Mouse (Mus musculus) intestine, postnatal 0 days (tissue): Measurements from ENCODE around the gene Fkbp1a. TPM values are rescaled to one million over a fixed set of nuclear protein-coding genes. Genes with fewer than 3 reads are reported as not detected.

Source experiments
- ATAC-seq: fragments of 200-750 bp; cut with Nextera tagmentation; 2 replicates; pipeline ENCODE4 v1.8.0; 2017; ENCODE audit warnings: mild to moderate bottlenecking, moderate TSS enrichment, moderate library complexity
- H3K27ac ChIP-seq: fragments of 300-500 bp; sonication (generic); 2 replicates; pipeline ENCODE4 v1.5.1; 2014; ENCODE audit warnings: mild to moderate bottlenecking, low read depth, low read length, moderate library complexity
- H3K27me3 ChIP-seq: fragments of 300-500 bp; sonication (generic); replicated peaks from 2 replicates; pipeline ENCODE4 v1.6.1; 2014; ENCODE audit warnings: low read length, mixed read lengths; ENCODE audit not compliant: control insufficient read depth, insufficient read depth
- H3K36me3 ChIP-seq: fragments of 300-500 bp; sonication (generic); 2 replicates; pipeline ENCODE4 v1.6.1; 2014; ENCODE audit warnings: mild to moderate bottlenecking, moderate library complexity; ENCODE audit not compliant: control insufficient read depth, insufficient read depth
- H3K4me1 ChIP-seq: fragments of 300-500 bp; sonication (generic); replicated peaks from 2 replicates; pipeline ENCODE4 v1.6.1; 2014; ENCODE audit warnings: antibody characterized with exemption, low read length, mixed read lengths; ENCODE audit not compliant: control insufficient read depth, insufficient read depth
- H3K4me2 ChIP-seq: fragments of 300-500 bp; sonication (generic); replicated peaks from 2 replicates; pipeline ENCODE4 v1.6.1; 2014; ENCODE audit warnings: low read depth, mild to moderate bottlenecking, moderate library complexity
- H3K4me3 ChIP-seq: fragments of 300-500 bp; sonication (generic); 2 replicates; pipeline ENCODE4 v1.5.1; 2014; ENCODE audit warnings: low read depth, low read length
- H3K9ac ChIP-seq: fragments of 300-500 bp; sonication (generic); 2 replicates; pipeline ENCODE4 v1.6.1; 2014; ENCODE audit warnings: mild to moderate bottlenecking, low read depth, low read length
- H3K9me3 ChIP-seq: fragments of 300-500 bp; sonication (generic); 2 replicates; pipeline ENCODE4 v1.6.1; 2016; ENCODE audit warnings: mixed run types; ENCODE audit not compliant: control insufficient read depth
- CTCF ChIP-seq: sonication (generic); IDR thresholded peaks from 2 replicates; pipeline ENCODE4 v1.5.1; 2016; ENCODE audit warnings: low read depth, mild to moderate bottlenecking, control low read depth, antibody characterized with exemption, moderate library complexity
- WGBS: fragments of 180-500 bp; shearing (Covaris S2); extraction: QIAGEN DNeasy Blood & Tissue Kit; methylation state at CpG from one replicate; pipeline ENCODE4 v1.1.7; 2014; 5-methylcytosine and 5-hydroxymethylcytosine counted together
- polyA plus RNA-seq: library from polyadenylated mRNA; unstranded; fragments of >200 nt; fragmentation: Nextera tagmentation; extraction: Ambion mirVana; gene quantifications from 2 replicates; pipeline ENCODE4 v1.2.1, GENCODE M21; 2015

Gene Fkbp1a
- polyA plus RNA-seq, 1 experiment from 2014 or later = 377 TPM

DNA sequence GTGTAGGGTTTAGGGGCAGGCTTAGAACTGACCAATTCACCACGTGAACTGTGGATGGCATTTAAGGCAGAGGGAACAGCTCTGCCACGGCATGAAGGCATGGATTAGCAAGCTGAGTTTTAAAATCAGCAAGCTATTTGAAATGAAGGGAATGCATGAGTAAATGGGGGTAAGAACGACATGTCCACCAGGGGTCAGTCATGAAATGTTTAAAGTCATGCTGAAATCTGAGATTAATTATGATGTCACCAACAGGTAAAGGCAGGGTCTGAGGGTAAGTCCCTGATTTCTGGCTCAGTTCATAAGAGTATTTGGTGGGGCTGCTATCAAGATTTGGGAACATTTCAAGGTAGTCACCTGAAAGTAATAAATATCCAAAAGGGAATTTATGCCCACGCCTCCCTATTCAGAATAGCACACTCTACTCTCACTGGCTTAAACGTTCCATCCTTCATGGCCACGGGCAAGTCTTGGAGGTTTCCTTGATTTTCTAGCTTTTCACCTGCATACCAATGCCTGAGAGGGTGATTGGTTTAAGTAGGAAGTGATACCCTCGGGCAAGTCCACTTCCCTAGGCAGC lies 32.9 kb downstream of the Fkbp1a start:
- Histone ChIP-seq H3K4me3 (peak overlapping the region; percentile 34), H3K36me3 (no peaks in the 10 kb centered on the region), H3K27me3 (no peaks in the 10 kb centered on the region), H3K27ac (peak overlapping the region; percentile 79; the same call in 1 of the 2 replicates), H3K4me1 (no peaks in the 10 kb centered on the region), H3K4me2 (peak overlapping the region; percentile 66), H3K9ac (peak overlapping the region; percentile 42), H3K9me3 (no peaks in the 10 kb centered on the region)
- 31% methylated on average over 7 of the region's 7 CpGs for WGBS
- peak; percentile 73 for TF ChIP-seq CTCF
- no peak for ATAC-seq

DNA sequence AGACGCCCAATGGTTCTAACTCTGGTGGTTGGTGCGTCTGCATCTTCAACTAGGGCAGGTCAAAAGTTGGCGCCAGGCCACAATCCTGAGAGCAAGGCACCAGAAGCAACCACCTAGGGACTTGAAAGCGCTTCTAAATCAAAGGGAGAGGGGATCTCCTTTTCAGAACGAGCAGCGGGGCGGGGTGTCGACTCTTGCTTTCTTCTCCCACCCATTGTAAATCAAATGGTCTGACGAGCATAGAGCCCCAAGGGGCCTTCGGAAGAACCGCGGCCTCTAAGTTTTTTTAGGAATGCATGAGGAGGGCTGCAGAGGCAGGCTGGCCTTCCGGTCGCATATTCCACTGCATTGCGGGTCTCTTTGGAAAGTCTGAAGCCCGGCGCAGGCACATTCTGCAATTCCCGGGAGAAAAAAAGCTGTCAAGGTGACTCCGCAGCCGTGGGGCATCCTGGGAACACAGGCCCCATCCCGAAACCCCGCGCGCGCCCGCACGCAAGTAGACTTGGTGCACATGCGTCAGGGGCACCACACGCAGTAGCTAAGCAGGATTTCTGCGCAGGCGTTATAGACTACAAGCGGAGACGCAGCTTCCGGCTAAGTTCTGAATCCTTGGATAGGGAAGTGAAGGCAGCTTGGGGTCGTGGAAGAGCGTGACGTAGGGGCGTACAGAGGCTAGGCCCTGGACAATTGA lies 33.6 kb downstream of the Fkbp1a start:
- no peak for TF ChIP-seq CTCF
- Histone ChIP-seq H3K27me3 (no peaks in the 10 kb centered on the region), H3K36me3 (no peaks in the 10 kb centered on the region), H3K9me3 (no peaks in the 10 kb centered on the region), H3K4me3 (peak overlapping the region; percentile 34), H3K4me1 (no peaks in the 10 kb centered on the region), H3K9ac (peak overlapping the region; percentile 42), H3K27ac (peak overlapping the region; percentile 79), H3K4me2 (peak overlapping the region; percentile 66)
- 3% methylated on average over 38 of the region's 38 CpGs for WGBS
- peak; percentile 61 for ATAC-seq

GRCm38 (mm10) chr2:151579183-151579582 lies 36.9 kb downstream of the Fkbp1a start:
- Histone ChIP-seq H3K27me3 (no peaks in the 10 kb centered on the region), H3K9ac (no peak overlapping the region), H3K4me1 (no peaks in the 10 kb centered on the region), H3K36me3 (no peaks in the 10 kb centered on the region), H3K9me3 (no peaks in the 10 kb centered on the region), H3K4me3 (no peak overlapping the region), H3K27ac (peak overlapping the region; percentile 82), H3K4me2 (peak overlapping the region; percentile 6; the same call in 1 of the 2 replicates)
- ATAC-seq = peak; percentile 69
- TF ChIP-seq CTCF = no peak
- 34% methylated on average over 4 of the region's 4 CpGs for WGBS

DNA sequence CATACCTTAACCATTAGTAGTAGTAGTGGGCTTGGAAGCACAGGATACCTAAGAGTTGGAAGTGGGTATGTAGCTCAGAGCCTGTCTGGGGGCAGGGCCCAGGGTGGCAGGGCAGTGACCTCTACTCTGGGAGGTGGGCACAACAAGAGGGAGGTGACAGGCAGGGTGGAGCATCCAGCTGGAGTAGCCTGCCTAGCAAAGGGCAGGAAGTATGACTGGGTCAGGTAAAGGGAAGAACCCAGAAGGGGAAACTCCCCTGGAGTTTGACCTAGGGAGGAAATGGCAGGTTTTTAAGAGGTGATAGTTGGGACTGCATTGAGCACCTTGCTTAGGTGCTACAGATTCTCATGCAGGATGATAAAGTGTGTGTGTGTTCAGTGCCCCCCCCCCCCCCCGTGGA lies 38.7 kb downstream of the Fkbp1a start:
- Histone ChIP-seq H3K4me2 (no peak overlapping the region), H3K9me3 (no peaks in the 10 kb centered on the region), H3K4me1 (no peaks in the 10 kb centered on the region), H3K27me3 (no peaks in the 10 kb centered on the region), H3K36me3 (no peaks in the 10 kb centered on the region), H3K9ac (no peak overlapping the region), H3K27ac (peak overlapping the region; percentile 46), H3K4me3 (no peak overlapping the region)
- ATAC-seq = peak; percentile 71
- no peak for TF ChIP-seq CTCF
- WGBS = 25% methylated on average over 1 of the region's 1 CpGs

- Histone ChIP-seq H3K27me3 (no peaks in the 10 kb centered on the region), H3K4me1 (no peaks in the 10 kb centered on the region), H3K27ac (no peak overlapping the region), H3K4me3 (no peak overlapping the region), H3K9ac (no peak overlapping the region), H3K4me2 (no peak overlapping the region), H3K9me3 (no peaks in the 10 kb centered on the region), H3K36me3 (peaks cover 13% of the 10 kb centered on the region; the same call in 1 of the 2 replicates)
- WGBS = 44% methylated on average over 3 of the region's 3 CpGs
- ATAC-seq = no peak
- TF ChIP-seq CTCF = peak; percentile 56
Observed at GRCm38 (mm10) chr2:151585934-151586333, 43.7 kb downstream of the Fkbp1a start.

GRCm38 (mm10) chr2:151586807-151587206 lies 44.5 kb downstream of the Fkbp1a start:
- H3K4me1 ChIP-seq = no peaks in the 10 kb centered on the region
- no peaks in the 10 kb centered on the region for H3K27me3 ChIP-seq
- TF ChIP-seq CTCF = no peak
- peaks cover 13% of the 10 kb centered on the region; the same call in 1 of the 2 replicates for H3K36me3 ChIP-seq
- H3K9me3 ChIP-seq = no peaks in the 10 kb centered on the region
- H3K4me3 ChIP-seq = no peak overlapping the region
- ATAC-seq = no peak
- 94% methylated on average over 1 of the region's 1 CpGs for WGBS
- no peak overlapping the region for H3K4me2 ChIP-seq
- H3K27ac ChIP-seq = no peak overlapping the region
- no peak overlapping the region for H3K9ac ChIP-seq
